Mouse (Mus musculus) midbrain, embryonic 11.5 days (tissue): ENCODE data around the gene Relb. TPM values are rescaled to one million over a fixed set of nuclear protein-coding genes. Genes with fewer than 3 reads are reported as not detected.
A peak's percentile ranks its signal among the peaks of the same experiment; 100 is the strongest.

ENCODE experiments used
- ATAC-seq: fragments of 200-750 bp; cut with Nextera tagmentation; 2 replicates; pipeline ENCODE4 v1.8.0; 2017; ENCODE audit warnings: moderate TSS enrichment, moderate library complexity; ENCODE audit not compliant: low FRiP score
- DNase-seq: peaks from one replicate; pipeline ENCODE4 v3.0.0; 2015; ENCODE audit warnings: low spot score; ENCODE audit errors: missing footprints
- H3K27ac ChIP-seq: fragments of 300-500 bp; sonication (generic); 2 replicates; pipeline ENCODE4 v1.5.1; 2014; ENCODE audit warnings: low read depth, low read length
- H3K27me3 ChIP-seq: fragments of 300-500 bp; sonication (generic); 2 replicates; pipeline ENCODE4 v1.6.1; 2014; ENCODE audit warnings: mild to moderate bottlenecking, low read length, moderate library complexity, mixed read lengths; ENCODE audit not compliant: control insufficient read depth, insufficient read depth
- H3K36me3 ChIP-seq: fragments of 300-500 bp; sonication (generic); 2 replicates; pipeline ENCODE4 v1.6.1; 2014; ENCODE audit warnings: mild to moderate bottlenecking, low read length, moderate library complexity, mixed read lengths; ENCODE audit not compliant: control insufficient read depth, insufficient read depth
- H3K4me1 ChIP-seq: fragments of 300-500 bp; sonication (generic); 2 replicates; pipeline ENCODE4 v1.6.1; 2014; ENCODE audit warnings: low read length; ENCODE audit not compliant: control insufficient read depth, insufficient read depth
- H3K4me2 ChIP-seq: fragments of 300-500 bp; sonication (generic); 2 replicates; pipeline ENCODE4 v1.6.1; 2014; ENCODE audit warnings: mild to moderate bottlenecking, moderate library complexity
- H3K4me3 ChIP-seq: fragments of 300-500 bp; sonication (generic); 2 replicates; pipeline ENCODE4 v1.5.1; 2014; ENCODE audit warnings: low read depth, low read length
- H3K9ac ChIP-seq: fragments of 300-500 bp; sonication (generic); 2 replicates; pipeline ENCODE4 v1.6.1; 2014; ENCODE audit warnings: low read length
- H3K9me3 ChIP-seq: fragments of 300-500 bp; sonication (generic); 2 replicates; pipeline ENCODE4 v1.6.1; 2016; ENCODE audit warnings: low read length; ENCODE audit not compliant: control insufficient read depth
- WGBS: fragments of 180-500 bp; shearing (Covaris S2); extraction: QIAGEN DNeasy Blood & Tissue Kit; methylation state at CpG from one replicate; pipeline ENCODE4 v1.1.7; 2014; 5-methylcytosine and 5-hydroxymethylcytosine counted together
- polyA plus RNA-seq: library from polyadenylated mRNA; unstranded; fragments of >200 nt; fragmentation: Nextera tagmentation; extraction: Ambion mirVana; gene quantifications from 2 replicates; pipeline ENCODE4 v1.2.1, GENCODE M21; 2014

Relb gene
- polyA plus RNA-seq, 1 experiment from 2014 or later = 4.3 TPM

GRCm38 (mm10) chr7:19634591-19634990, 5.4 kb upstream of the Relb start:
- no peaks in the 10 kb centered on the region for H3K4me1 ChIP-seq
- H3K9me3 ChIP-seq = no peaks in the 10 kb centered on the region
- no peak overlapping the region for H3K4me2 ChIP-seq
- WGBS = 100% methylated on average over 2 of the region's 2 CpGs
- H3K9ac ChIP-seq = no peak overlapping the region
- ATAC-seq = no peak
- no peak overlapping the region for H3K4me3 ChIP-seq
- no peak for DNase-seq
- no peak overlapping the region for H3K27ac ChIP-seq
- peaks cover 43% of the 10 kb centered on the region for H3K36me3 ChIP-seq
- no peaks in the 10 kb centered on the region for H3K27me3 ChIP-seq

- Histone ChIP-seq H3K27me3 (no peaks in the 10 kb centered on the region), H3K4me1 (no peaks in the 10 kb centered on the region), H3K4me3 (no peak overlapping the region), H3K36me3 (peaks cover 35% of the 10 kb centered on the region), H3K9ac (no peak overlapping the region), H3K9me3 (no peaks in the 10 kb centered on the region), H3K4me2 (no peak overlapping the region), H3K27ac (no peak overlapping the region)
- no peak for ATAC-seq
- DNase-seq = no peak
- WGBS = 95% methylated on average over 15 of the region's 15 CpGs
Observed at GRCm38 (mm10) chr7:19633855-19634254, 4.6 kb upstream of the Relb start.

- Histone ChIP-seq H3K27me3 (no peaks in the 10 kb centered on the region), H3K27ac (no peak overlapping the region), H3K4me3 (no peak overlapping the region), H3K36me3 (peaks cover 33% of the 10 kb centered on the region), H3K9me3 (no peaks in the 10 kb centered on the region), H3K4me2 (no peak overlapping the region), H3K4me1 (0 out of 2 replicates have a peak, but pooled peaks cover 3% of the 10 kb centered on the region), H3K9ac (no peak overlapping the region)
- DNase-seq = no peak
- no peak for ATAC-seq
- 91% methylated on average over 17 of the region's 17 CpGs for WGBS
Observed at GRCm38 (mm10) chr7:19633197-19633596, 4.0 kb upstream of the Relb start.

GRCm38 (mm10) chr7:19632720-19633119, 3.5 kb upstream of the Relb start:
- Histone ChIP-seq H3K27ac (no peak overlapping the region), H3K4me3 (no peak overlapping the region), H3K4me1 (0 out of 2 replicates have a peak, but pooled peaks cover 3% of the 10 kb centered on the region), H3K27me3 (no peaks in the 10 kb centered on the region), H3K9ac (no peak overlapping the region), H3K36me3 (peaks cover 30% of the 10 kb centered on the region), H3K9me3 (no peaks in the 10 kb centered on the region), H3K4me2 (no peak overlapping the region)
- ATAC-seq (no peak), DNase-seq (no peak)

- no peak overlapping the region for H3K27ac ChIP-seq
- peaks cover 28% of the 10 kb centered on the region for H3K36me3 ChIP-seq
- 0 out of 2 replicates have a peak, but pooled peaks cover 3% of the 10 kb centered on the region for H3K4me1 ChIP-seq
- H3K4me3 ChIP-seq = no peak overlapping the region
- H3K27me3 ChIP-seq = no peaks in the 10 kb centered on the region
- H3K4me2 ChIP-seq = no peak overlapping the region
- ATAC-seq (no peak), DNase-seq (no peak)
- H3K9me3 ChIP-seq = no peaks in the 10 kb centered on the region
- no peak overlapping the region for H3K9ac ChIP-seq
Observed at GRCm38 (mm10) chr7:19632275-19632674, 3.0 kb upstream of the Relb start.

- Histone ChIP-seq H3K27ac (peak overlapping the region; percentile 54; the same call in 1 of the 2 replicates), H3K4me2 (peak overlapping the region; percentile 91), H3K27me3 (no peaks in the 10 kb centered on the region), H3K4me3 (peak overlapping the region; percentile 66), H3K36me3 (peaks cover 8% of the 10 kb centered on the region; the same call in 1 of the 2 replicates), H3K9ac (peak overlapping the region; percentile 9; the same call in 1 of the 2 replicates), H3K4me1 (0 out of 2 replicates have a peak, but pooled peaks cover 3% of the 10 kb centered on the region), H3K9me3 (no peaks in the 10 kb centered on the region)
- DNase-seq (peak; percentile 99), ATAC-seq (peak; percentile 88)
- under 1% methylated on average over 55 of the region's 57 CpGs for WGBS
Observed at GRCm38 (mm10) chr7:19628536-19629360, 490 bp downstream of the Relb start.

GRCm38 (mm10) chr7:19628192-19628535, 1.1 kb downstream of the Relb start:
- DNase-seq = no peak
- Histone ChIP-seq H3K4me2 (peak overlapping the region; percentile 91), H3K4me3 (peak overlapping the region; percentile 66), H3K4me1 (0 out of 2 replicates have a peak, but pooled peaks cover 3% of the 10 kb centered on the region), H3K36me3 (peaks cover 2% of the 10 kb centered on the region; the same call in 1 of the 2 replicates), H3K27me3 (no peaks in the 10 kb centered on the region), H3K27ac (no peak overlapping the region), H3K9me3 (no peaks in the 10 kb centered on the region), H3K9ac (no peak overlapping the region)
- ATAC-seq = no peak
- WGBS = 14% methylated on average over 17 of the region's 17 CpGs

- no peak for DNase-seq
- ATAC-seq = no peak
- Histone ChIP-seq H3K27ac (no peak overlapping the region), H3K4me2 (peak overlapping the region; percentile 91; the same call in 1 of the 2 replicates), H3K9me3 (no peaks in the 10 kb centered on the region), H3K36me3 (no peaks in the 10 kb centered on the region), H3K4me1 (0 out of 2 replicates have a peak, but pooled peaks cover 3% of the 10 kb centered on the region), H3K27me3 (no peaks in the 10 kb centered on the region), H3K4me3 (no peak overlapping the region; the same call in 1 of the 2 replicates), H3K9ac (no peak overlapping the region)
- WGBS = 67% methylated on average over 3 of the region's 3 CpGs
Observed at GRCm38 (mm10) chr7:19627721-19628120, 1.5 kb downstream of the Relb start.

GRCm38 (mm10) chr7:19623433-19623832, 5.8 kb downstream of the Relb start:
- ATAC-seq (no peak), DNase-seq (no peak)
- 82% methylated on average over 2 of the region's 2 CpGs for WGBS
- Histone ChIP-seq H3K9me3 (no peaks in the 10 kb centered on the region), H3K4me2 (no peak overlapping the region), H3K4me3 (no peak overlapping the region), H3K27me3 (no peaks in the 10 kb centered on the region), H3K4me1 (peaks cover 5% of the 10 kb centered on the region; the same call in 1 of the 2 replicates), H3K36me3 (no peaks in the 10 kb centered on the region), H3K27ac (no peak overlapping the region), H3K9ac (no peak overlapping the region)
